Mouse (Mus musculus) cerebellum, postnatal 14 days (tissue): ENCODE results near the gene Apoa2.

Source experiments
- DNase-seq, 2 experiments: peaks; one replicate each; pipeline ENCODE4 v3.0.0; 2021; ENCODE audit warnings: mixed read lengths in 2 of 2

The Apoa2 gene

DNA sequence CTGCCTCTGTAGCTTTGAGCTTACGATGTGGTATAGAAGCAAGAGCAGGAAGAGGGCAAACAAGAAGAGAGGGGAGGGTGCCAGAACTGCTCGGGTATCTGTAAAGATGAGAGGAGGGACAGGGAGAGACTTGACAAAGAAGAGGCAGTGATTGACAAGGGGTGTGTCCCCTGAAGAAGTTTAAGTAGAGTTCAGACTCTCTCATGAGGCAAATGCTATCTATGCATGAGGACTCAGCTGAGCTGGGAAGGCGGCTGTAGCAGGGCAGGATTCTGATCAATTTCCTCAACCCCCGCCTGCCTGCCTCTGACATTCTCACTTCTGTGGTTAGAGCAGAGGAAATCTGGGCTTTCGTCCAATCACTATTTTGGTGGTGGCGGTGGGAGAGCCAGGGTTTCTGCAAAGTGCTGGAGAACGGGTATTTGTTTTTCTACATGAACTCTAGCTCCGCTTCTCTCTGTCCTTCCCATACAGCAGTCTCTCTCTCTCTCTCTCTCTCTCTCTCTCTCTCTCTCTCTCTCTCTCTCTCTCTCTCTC lies 37.8 kb downstream of the Apoa2 start:
- DNase-seq, result peak; percentile 80 to 83

DNA sequence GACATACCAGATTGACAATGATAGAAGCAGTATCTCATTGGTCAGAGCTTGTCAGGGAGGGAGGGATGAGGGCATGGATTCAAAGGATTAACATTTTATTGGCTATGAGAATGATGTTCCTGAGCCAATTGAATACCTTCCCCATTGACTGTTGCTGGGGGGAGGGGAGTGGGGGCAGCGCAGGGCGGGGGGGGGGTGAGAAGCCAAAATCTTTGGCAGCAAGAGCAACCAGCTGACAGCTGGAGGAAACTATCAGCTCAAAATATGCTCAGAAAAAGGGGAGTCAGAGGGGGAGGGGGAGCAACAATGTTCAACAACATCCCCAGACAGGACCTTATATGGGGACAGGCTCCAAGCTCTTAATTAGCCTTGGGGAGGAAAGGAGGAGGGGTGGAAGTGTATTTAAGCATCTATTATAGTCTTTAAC lies 38.3 kb downstream of the Apoa2 start:
- DNase-seq, result peak; percentile 72 to 75

DNA sequence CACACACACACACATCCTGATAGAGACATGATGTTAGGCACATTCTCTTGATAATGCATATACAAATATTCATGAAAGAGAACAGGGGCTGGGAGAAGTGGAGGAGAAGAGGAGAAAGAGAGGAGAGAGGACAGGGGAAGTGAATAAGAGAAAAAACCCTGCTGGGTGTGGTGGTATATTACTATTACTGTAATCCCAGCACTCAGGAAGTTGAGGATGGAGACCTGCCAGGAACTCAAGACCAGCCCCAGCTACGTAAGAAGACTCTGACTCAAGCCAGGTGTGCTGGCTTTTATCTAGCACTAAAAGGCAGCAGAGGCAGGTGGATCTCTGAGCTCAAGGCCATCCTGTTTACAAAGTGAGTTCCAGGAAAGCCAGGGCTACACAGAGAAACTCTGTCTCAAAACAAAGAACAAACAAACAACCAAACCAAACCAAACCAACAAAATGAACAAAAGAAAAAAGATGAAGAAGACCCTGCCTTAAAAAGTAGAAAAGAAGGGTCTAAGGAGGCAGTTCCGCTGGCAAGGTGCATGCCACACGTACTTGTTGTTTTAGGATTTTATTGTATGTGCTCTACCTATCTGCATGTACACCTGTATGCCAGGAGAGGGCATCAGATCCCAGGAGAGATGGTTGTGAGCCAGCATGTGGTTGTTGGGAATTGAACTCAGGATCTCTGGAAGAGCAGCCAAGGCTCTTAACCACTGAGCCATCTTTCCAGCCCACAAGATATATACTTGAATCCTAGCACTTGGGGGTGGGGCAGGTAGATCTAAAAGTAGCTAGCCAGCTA lies 39.0 kb downstream of the Apoa2 start:
- no peak for DNase-seq

GRCm38 (mm10) chr1:171265971-171266744 lies 41.3 kb downstream of the Apoa2 start:
- DNase-seq, result no peak

GRCm38 (mm10) chr1:171268341-171268740 lies 43.5 kb downstream of the Apoa2 start:
- DNase-seq, result no peak

GRCm38 (mm10) chr1:171269848-171270572 lies 45.2 kb downstream of the Apoa2 start, which contains the start of gene B4galt3:
Gene B4galt3 (plus strand): TSS chr1:171270328.
- DNase-seq, result peak; percentile 98 to 99

- peak in 1 of 2 experiments; percentile 71 for DNase-seq
Measured at GRCm38 (mm10) chr1:171270573-171270900, 45.7 kb downstream of the Apoa2 start.

DNA sequence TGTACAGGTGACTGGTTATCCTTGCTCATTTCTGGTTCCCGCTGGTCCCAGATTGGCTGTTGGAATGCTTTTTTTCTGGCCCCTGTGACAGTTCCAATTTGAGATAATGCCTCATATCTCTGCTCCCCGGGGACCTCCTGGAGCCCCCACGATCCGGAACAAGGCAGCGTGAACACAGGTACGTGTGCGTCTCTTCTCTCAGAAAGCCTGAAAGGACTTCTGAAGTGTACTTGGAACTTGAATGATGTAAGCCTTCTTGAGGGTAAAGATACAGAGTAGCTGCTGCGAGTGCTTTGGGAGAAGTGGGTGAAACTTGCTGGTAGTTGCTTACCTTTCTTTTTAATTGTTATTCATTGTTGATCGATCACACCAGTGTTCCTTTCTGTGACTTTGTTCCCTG lies 46.3 kb downstream of the Apoa2 start:
- DNase-seq, result no peak

GRCm38 (mm10) chr1:171271622-171272021 lies 46.8 kb downstream of the Apoa2 start:
- DNase-seq, result no peak

DNA sequence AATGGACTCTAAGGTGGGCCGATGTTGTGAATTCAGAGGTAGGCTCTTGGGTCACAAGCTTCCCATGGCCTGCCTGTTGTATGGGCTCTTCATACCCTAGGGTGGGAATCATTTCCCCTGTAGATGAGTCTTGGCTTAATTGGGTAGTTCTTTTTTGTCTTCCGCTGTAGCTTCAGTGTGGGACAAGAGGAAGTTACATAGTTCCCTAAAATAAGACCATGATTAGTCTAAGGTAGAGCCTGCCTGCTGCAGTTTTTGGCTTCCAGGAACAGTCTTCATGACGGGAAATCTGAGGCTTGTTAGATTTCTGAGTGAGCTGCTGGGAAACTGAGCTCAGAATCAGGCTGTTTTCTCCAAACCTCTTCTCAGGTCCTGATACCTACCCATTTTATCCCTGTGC lies 47.2 kb downstream of the Apoa2 start:
- DNase-seq, result no peak

DNA sequence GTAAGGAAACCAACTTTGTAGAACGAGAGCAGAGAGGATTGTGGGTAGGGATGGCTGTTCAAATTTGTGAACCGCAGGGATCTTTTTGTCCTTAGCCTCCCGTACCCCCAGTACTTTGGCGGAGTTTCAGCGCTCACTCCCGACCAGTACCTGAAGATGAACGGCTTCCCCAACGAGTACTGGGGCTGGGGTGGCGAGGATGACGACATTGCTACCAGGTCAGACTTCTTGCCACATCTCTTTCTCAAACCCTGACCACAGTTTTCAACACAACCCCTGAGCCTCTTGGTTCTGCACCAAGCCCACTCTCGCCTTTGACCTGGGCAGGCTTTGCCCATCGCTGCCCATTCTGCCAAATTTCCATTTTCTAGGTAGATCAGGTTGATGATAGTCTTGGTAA lies 49.3 kb downstream of the Apoa2 start:
- no peak for DNase-seq

DNA sequence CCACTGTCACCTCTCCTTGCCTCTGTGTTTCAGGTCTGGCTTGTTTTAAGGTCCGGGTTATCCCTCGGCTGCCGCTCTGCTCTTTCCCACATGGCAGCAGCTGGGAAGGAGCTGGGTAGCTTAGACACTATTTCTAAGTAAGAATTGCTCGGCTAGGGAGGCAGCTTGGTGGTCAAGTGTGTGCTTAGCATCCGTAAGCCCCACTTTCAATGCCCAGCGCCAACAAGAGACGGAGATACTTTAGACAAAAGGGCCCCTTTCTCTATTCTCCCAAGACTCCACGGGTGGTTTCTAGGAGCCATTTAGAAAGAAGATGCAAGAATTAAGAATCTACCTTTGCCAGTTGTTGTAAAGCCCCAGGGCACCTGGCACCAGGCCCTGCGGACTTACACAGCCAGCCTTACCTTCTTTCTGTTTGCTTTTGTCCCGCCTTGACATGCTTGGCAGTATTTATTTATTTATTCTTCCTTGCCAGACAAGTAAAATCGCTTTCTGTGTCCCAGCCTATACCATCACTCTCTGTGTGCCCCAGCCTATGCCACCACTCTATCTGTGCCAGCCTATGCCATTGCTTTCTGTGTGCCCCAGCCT lies 50.4 kb downstream of the Apoa2 start:
- no peak for DNase-seq
